Comparison of ENCODE assay signal across 8 mouse cellular contexts in genomic region chr4:33925489-33925888, GRCm38 (mm10). TPM values are rescaled to one million over a fixed set of nuclear protein-coding genes. Genes with fewer than 3 reads are reported as not detected.
DNase-seq lines count a peak whose midpoint lies in the region; ATAC-seq and TF ChIP-seq lines count a peak whose summit lies in the region.

No protein-coding gene starts in this region.

- ATAC-seq in lung, embryonic 16.5 days (ENCODE audit: low read depth): no peak
- no peak for ATAC-seq in neural tube, embryonic 14.5 days (ENCODE audit: low read depth)

- peak overlapping the region; percentile 71 for H3K4me3 ChIP-seq in cerebellum, adult 2 months (replicated peaks; ENCODE audit: insufficient read depth, low read depth, low read length)
- peak overlapping the region; percentile 59; the same call in 1 of the 2 replicates for H3K4me3 ChIP-seq in lung, embryonic 16.5 days (ENCODE audit: low read length)
- peak overlapping the region; percentile 75 for H3K4me3 ChIP-seq in limb, embryonic 10.5 days
- H3K4me3 ChIP-seq in neural tube, embryonic 14.5 days (ENCODE audit: low read depth, low read length): peak overlapping the region; percentile 79

- DNase-seq in cerebellum, adult 2 months: no peak
- no peak for DNase-seq in cerebellum, adult 18-20 months
- DNase-seq in lung, postnatal 14 days: no peak
- no peak for DNase-seq in limb, embryonic 10.5 days (ENCODE audit: low spot score)
- DNase-seq in ovary, adult 18-20 months (ENCODE audit: low spot score): no peak
- DNase-seq in layer of hippocampus, postnatal 25 days (ENCODE audit: extremely low spot score in 1 of 2, low spot score in 1 of 2): no peak

- peaks cover 14% of the 10 kb centered on the region for H3K4me1 ChIP-seq in cerebellum, adult 2 months (ENCODE audit: control insufficient read depth, insufficient read depth, low read length)
- H3K4me1 ChIP-seq in lung, embryonic 16.5 days (replicated peaks; ENCODE audit: control insufficient read depth, insufficient read depth, low read length): peaks cover 13% of the 10 kb centered on the region
- peaks cover 22% of the 10 kb centered on the region for H3K4me1 ChIP-seq in limb, embryonic 10.5 days
- H3K4me1 ChIP-seq in neural tube, embryonic 14.5 days (ENCODE audit: control insufficient read depth, insufficient read depth, low read length): 0 out of 2 replicates have a peak, but pooled peaks cover 7% of the 10 kb centered on the region

- no peaks in the 10 kb centered on the region for H3K9me3 ChIP-seq in lung, embryonic 16.5 days (ENCODE audit: control insufficient read depth, low read length)
- no peaks in the 10 kb centered on the region for H3K9me3 ChIP-seq in limb, embryonic 10.5 days (replicated peaks)
- no peaks in the 10 kb centered on the region for H3K9me3 ChIP-seq in neural tube, embryonic 14.5 days (ENCODE audit: control insufficient read depth, low read length)

- no peak for TF ChIP-seq CTCF in cerebellum, adult 2 months (IDR thresholded peaks at IDR 0.05; ENCODE audit: borderline replicate concordance, insufficient read depth, low read depth, low read length)

- no peak overlapping the region for H3K9ac ChIP-seq in lung, embryonic 16.5 days (ENCODE audit: low read length)
- H3K9ac ChIP-seq in neural tube, embryonic 14.5 days (replicated peaks; ENCODE audit: low read depth, low read length): peak overlapping the region; percentile 96

- no peaks in the 10 kb centered on the region for H3K27me3 ChIP-seq in cerebellum, adult 2 months (ENCODE audit: control insufficient read depth, insufficient read depth, low read length)
- peaks cover 30% of the 10 kb centered on the region for H3K27me3 ChIP-seq in lung, embryonic 16.5 days (ENCODE audit: control insufficient read depth, insufficient read depth, low read depth, low read length)
- H3K27me3 ChIP-seq in limb, embryonic 10.5 days (ENCODE audit: low read depth, poor library complexity, severe bottlenecking): peaks cover 39% of the 10 kb centered on the region
- peaks cover 3% of the 10 kb centered on the region; the same call in 1 of the 2 replicates for H3K27me3 ChIP-seq in neural tube, embryonic 14.5 days (ENCODE audit: control insufficient read depth, insufficient read depth, low read length)

- 9% methylated on average over 4 of the region's 4 CpGs for WGBS in cerebellum, adult 2 months
- WGBS in lung, embryonic 16.5 days: 43% methylated on average over 4 of the region's 4 CpGs
- WGBS in limb, embryonic 10.5 days: 53% methylated on average over 4 of the region's 4 CpGs
- WGBS in neural tube, embryonic 14.5 days: 47% methylated on average over 4 of the region's 4 CpGs

- H3K4me2 ChIP-seq in lung, embryonic 16.5 days (ENCODE audit: low read depth, low read length): peak overlapping the region; percentile 98
- peak overlapping the region; percentile 84 for H3K4me2 ChIP-seq in neural tube, embryonic 14.5 days (ENCODE audit: low read depth, low read length)

- TF ChIP-seq POLR2A in cerebellum, adult 2 months (IDR thresholded peaks at IDR 0.05; ENCODE audit: borderline replicate concordance, insufficient read depth, low read length): no peak

- H3K27ac ChIP-seq in cerebellum, adult 2 months (ENCODE audit: insufficient read depth, low read length): peak overlapping the region; percentile 95; the same call in 1 of the 2 replicates
- H3K27ac ChIP-seq in lung, embryonic 16.5 days (ENCODE audit: low read length): no peak overlapping the region
- 0 out of 2 replicates have a peak overlapping the region, but pooled peaks have one; percentile 96 for H3K27ac ChIP-seq in limb, embryonic 10.5 days
- H3K27ac ChIP-seq in neural tube, embryonic 14.5 days (ENCODE audit: low read depth, low read length): no peak overlapping the region; the same call in 1 of the 2 replicates

- no peaks in the 10 kb centered on the region for H3K36me3 ChIP-seq in lung, embryonic 16.5 days (ENCODE audit: control insufficient read depth, insufficient read depth, low read length)
- H3K36me3 ChIP-seq in limb, embryonic 10.5 days: no peaks in the 10 kb centered on the region
- no peaks in the 10 kb centered on the region for H3K36me3 ChIP-seq in neural tube, embryonic 14.5 days (ENCODE audit: control insufficient read depth, insufficient read depth, low read length)

RNA-seq across cellular contexts. Expression of gene Cnr1, which starts 1.1 kb away (rescaled TPM):
- polyA plus RNA-seq in cerebellum, adult 2 months (2012; rRNA removed): 137 and 155 TPM in 2 replicates
- polyA plus RNA-seq in lung, embryonic 16.5 days (2015; fragmentation: Nextera tagmentation; extraction: Ambion mirVana): 0.46 and 0.69 TPM in 2 replicates
- 2.2 and 2.8 TPM in 2 replicates for polyA plus RNA-seq in limb, embryonic 10.5 days (2016; fragmentation: Nextera tagmentation; extraction: Ambion mirVana)
- polyA plus RNA-seq in neural tube, embryonic 14.5 days (2014; fragmentation: Nextera tagmentation; extraction: Ambion mirVana): 74.6 and 88.0 TPM in 2 replicates
- total RNA-seq in layer of hippocampus, postnatal 25 days (2021): 100 to 1,000 TPM; 187 to 189 TPM

Comparison
In these comparisons a context has a peak if more than half of its experiments do, and no peak if none do; other contexts are left out.
1. H3K27ac ChIP-seq: peak in cerebellum, adult 2 months (single experiment) and limb, embryonic 10.5 days (single experiment); none in lung, embryonic 16.5 days (single experiment) and neural tube, embryonic 14.5 days (single experiment).
2. RNA of gene Cnr1, which starts 1.1 kb away (polyA plus RNA-seq): 137 to 155 TPM in cerebellum, adult 2 months and 74.6 to 88.0 TPM in neural tube, embryonic 14.5 days; 2.2 to 2.8 TPM in limb, embryonic 10.5 days and 0.46 to 0.69 TPM in lung, embryonic 16.5 days; every median in the first group is over 10 times any median in the second.
3. Peak in every context shown above with its lines, with median percentiles within 50 percentile points of each other: H3K4me3 ChIP-seq.